Mouse (Mus musculus) neural tube, postnatal 0 days (tissue): ENCODE results near the gene Slitrk5. TPM values are rescaled to one million over a fixed set of nuclear protein-coding genes. Genes with fewer than 3 reads are reported as not detected.

Experiments used
- polyA plus RNA-seq: library from polyadenylated mRNA; unstranded; fragments of >200 nt; fragmentation: Nextera tagmentation; extraction: Ambion mirVana; gene quantifications from 2 replicates; pipeline ENCODE4 v1.2.1, GENCODE M21; 2015

The Slitrk5 gene
- 28.5 and 29.9 TPM in 2 replicates for polyA plus RNA-seq

DNA sequence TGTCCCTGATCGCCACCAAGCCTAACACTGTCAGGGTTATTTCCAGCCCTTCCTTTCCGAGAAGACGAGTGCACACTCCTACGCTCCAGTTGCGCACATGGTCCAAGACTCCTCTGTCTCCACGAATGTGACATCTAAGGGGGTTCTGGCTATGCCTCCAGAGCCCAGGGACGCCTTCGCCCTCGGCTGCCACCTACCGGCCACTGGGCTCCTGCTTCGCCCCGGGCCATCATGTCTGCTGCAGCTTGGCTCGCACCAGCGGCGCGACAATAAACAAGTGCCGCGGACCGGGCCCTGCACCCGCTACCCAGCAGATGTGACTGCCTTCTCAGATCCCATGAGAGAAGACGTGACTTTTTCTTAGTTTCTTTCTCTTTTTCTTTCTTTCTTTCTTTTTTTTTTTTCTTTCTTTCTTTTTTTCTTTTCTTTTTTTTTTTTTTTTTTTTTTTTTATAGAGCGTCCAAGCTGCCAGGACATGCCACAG lies at the start of gene Slitrk5:
Gene Slitrk5 (plus strand): TSS at position 434 of the 484 bp plus-strand sequence.

